Mouse (Mus musculus): ENCODE results near the gene Arnt2.
A peak's percentile ranks its signal among the peaks of the same experiment; 100 is the strongest.

Arnt2 gene

GRCm38 (mm10) chr7:84409896-84410521 lies at the start of gene Arnt2:
Arnt2 (minus strand) TSS chr7:84410176.
- DNase-seq (ENCODE audit: extremely low spot score, low spot score), result peak; percentile 85

GRCm38 (mm10) chr7:84451681-84452080 lies 41.7 kb upstream of the Arnt2 start:
- no peak for DNase-seq (ENCODE audit: extremely low spot score, low spot score)

DNA sequence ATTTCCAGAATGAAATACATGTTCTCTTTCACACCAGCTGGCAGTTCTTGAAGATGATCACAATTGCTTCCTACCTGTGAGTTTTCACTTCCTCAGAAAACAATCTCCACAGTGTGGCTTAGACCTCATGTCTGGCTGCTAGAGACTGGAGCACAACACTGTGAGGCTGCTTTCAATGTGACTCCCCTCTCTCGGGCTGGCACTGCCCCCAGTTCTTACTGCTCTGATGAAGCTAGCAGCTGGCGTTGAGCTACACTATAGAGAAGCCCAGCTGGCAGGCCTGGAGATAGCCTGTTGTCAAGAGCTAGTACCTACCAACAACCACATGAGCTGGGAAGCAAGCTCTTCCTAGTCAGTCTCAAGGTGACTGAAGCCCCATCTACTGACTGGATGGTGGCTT lies 39.1 kb upstream of the Arnt2 start:
- DNase-seq (ENCODE audit: extremely low spot score, low spot score), result no peak

GRCm38 (mm10) chr7:84448512-84448911 lies 38.5 kb upstream of the Arnt2 start:
- no peak for DNase-seq (ENCODE audit: extremely low spot score, low spot score)

GRCm38 (mm10) chr7:84447740-84448435 lies 37.9 kb upstream of the Arnt2 start:
- DNase-seq (ENCODE audit: extremely low spot score, low spot score), result no peak

DNA sequence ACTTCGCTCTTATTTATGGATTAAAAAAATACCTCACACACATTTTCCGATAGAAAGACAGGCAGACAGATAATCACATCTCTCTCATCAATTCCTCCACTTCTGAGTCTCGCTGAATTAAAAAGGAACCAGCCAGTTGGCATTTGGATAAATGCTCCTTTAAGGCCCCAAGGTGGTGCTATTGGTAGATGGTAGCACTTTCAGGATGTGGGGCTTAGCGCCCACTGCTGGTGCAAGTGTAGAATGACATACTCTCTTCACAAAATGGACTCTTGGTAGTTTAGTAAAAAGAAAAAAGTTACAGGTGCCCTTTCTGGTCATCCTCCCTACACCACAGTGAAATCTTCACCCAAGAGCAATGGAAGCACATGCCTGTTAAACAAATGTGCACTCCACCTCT lies 37.1 kb upstream of the Arnt2 start:
- peak; percentile 43 for DNase-seq (ENCODE audit: extremely low spot score, low spot score)

DNA sequence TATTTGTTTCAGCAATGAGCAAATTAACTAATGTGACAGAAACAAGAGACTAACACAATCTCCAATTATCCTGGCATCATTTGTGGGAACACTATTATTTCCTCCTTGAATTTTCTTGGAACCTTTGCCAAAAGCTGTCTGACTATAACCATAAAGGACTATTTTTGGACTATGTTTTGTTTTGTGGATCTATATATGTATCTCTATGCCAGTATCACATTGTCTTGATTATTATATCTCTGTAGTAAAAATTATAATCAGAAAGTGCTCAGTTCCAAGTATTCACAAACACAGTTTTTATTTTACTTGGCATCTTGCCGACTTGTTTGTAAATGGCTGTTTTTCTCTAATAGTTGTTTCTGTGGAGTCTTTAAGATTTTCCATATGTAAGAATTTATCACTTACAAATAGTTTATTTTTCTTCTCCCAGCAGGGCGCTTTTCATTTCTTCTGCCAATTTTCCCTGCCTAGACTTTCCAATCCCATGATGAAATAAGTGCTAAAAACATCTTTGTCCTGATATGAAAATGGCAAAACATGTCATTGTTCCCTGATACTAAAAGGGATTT lies 32.5 kb upstream of the Arnt2 start:
- DNase-seq (ENCODE audit: extremely low spot score, low spot score), result no peak

DNA sequence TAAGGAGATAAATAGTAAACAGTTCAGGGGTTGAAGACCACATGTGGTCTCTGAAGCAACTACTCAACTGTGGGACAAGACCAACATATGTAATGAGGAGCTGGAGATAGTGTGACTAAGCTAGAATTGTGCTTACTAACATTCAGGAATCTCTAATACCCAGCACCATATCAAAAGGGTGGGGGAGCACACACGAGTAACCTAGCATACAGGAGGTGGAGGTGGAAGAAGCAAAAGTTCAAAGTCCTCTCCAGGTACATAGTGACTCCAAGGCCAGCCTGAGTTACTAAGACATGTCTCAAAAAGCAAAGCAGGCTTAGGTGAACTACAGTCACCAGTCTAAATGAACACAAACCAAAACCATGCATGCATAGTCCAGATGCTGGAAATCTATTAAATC lies 29.6 kb upstream of the Arnt2 start:
- no peak for DNase-seq (ENCODE audit: extremely low spot score, low spot score)

- DNase-seq (ENCODE audit: extremely low spot score, low spot score), result no peak
These were observed 24.9 kb upstream of the Arnt2 start for GRCm38 (mm10) chr7:84434901-84435300.

GRCm38 (mm10) chr7:84432151-84432550 lies 22.2 kb upstream of the Arnt2 start:
- no peak for DNase-seq (ENCODE audit: extremely low spot score, low spot score)

GRCm38 (mm10) chr7:84427221-84427620 lies 17.2 kb upstream of the Arnt2 start:
- no peak for DNase-seq (ENCODE audit: extremely low spot score, low spot score)

DNA sequence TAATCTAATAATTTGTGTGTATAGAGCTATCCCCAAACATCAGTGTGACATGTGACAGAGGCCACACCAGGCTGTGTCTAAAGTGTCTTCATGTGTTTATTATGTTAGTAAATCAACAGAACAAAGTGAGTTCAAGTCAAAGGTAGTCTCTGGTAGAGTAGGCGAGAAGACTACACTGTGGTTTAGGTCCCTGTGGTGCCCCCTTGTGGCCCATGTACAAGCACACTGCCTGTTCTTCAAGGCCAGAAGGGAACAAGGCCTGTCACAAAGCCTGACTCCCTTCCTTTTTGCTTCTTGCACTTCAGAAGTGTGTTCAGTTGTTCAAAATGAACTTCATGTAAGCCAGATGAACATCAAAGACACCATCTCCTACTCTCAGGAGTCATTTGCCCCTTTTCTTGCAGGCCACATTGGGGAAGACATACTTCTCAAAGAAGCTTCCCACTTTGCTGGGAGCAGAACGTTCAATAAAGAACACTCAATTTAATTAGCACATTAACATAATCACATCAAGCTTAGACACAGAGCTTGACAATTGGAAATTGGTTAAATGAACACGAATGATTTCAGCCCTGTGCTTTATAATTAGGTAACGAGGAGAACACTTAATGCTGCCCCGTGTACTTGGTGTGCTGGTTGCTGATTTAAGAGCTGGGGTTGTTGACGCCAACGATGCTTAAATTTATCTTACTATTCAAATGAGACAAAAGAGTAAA lies 14.9 kb upstream of the Arnt2 start:
- peak; percentile 16 for DNase-seq (ENCODE audit: extremely low spot score, low spot score)

DNA sequence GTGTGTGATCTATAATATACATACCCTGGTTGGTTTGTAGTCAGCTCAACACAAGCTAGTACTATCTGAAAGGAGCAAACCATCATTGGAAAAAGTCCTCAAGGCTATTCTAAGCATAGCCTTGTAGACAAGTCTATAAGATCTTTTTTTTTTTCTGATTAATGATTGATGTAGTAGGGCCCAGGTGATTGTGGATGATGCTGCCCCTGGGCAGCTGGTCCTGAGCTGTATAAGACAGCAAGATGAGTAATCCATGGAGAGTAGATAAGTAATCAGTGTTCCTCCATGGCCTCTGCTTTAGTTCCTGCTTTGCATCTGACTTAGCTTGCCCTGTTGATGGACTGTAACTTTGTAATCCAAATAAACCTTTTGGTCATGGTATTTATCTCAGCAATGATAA lies 11.8 kb upstream of the Arnt2 start:
- no peak for DNase-seq (ENCODE audit: extremely low spot score, low spot score)

GRCm38 (mm10) chr7:84421291-84421665 lies 11.3 kb upstream of the Arnt2 start:
- DNase-seq (ENCODE audit: extremely low spot score, low spot score), result no peak

- no peak for DNase-seq (ENCODE audit: extremely low spot score, low spot score)
These were observed 10.8 kb upstream of the Arnt2 start for GRCm38 (mm10) chr7:84420581-84421290.

DNA sequence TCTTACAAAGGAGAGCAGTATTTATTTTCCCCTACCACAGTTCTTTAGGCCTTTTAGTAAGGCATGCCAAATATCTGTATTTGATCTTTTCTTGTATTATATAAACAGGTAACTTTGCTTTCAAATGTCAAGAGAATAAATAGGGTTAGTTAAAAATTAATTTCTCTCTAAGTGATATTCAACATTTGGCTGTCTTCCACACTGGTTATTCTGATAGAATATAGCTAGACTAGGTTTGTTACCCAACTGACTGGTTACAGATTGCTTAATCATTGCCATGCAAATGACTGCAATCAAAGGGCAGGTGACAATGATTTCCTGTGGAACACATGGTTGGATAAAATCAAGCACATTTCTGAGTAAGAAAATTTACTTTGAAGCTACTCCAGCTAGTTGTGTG lies 7.5 kb upstream of the Arnt2 start:
- no peak for DNase-seq (ENCODE audit: extremely low spot score, low spot score)

DNA sequence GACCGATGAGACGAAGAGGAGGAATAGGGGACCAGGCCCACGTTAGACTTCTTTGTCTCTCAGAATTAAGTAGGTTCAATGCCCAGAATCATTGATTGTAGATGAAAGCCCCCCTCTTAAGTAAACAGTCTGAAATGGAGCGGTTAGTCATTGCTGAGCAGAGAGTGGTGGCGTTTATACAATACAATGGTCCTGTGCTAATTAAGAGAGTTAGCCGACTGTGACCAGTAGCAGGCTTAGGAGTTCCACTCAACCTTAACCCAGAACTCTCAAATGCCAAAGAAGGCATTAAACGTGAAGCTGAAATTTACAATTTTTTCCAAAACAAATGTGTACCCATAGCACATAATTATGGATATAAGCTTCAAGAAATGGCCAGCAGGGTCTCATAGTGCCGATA lies 2.6 kb upstream of the Arnt2 start:
- DNase-seq (ENCODE audit: extremely low spot score, low spot score), result no peak

GRCm38 (mm10) chr7:84409241-84409895 lies 608 bp downstream of the Arnt2 start:
- DNase-seq (ENCODE audit: extremely low spot score, low spot score), result peak; percentile 78

GRCm38 (mm10) chr7:84408282-84408681 lies 1.7 kb downstream of the Arnt2 start:
- no peak for DNase-seq (ENCODE audit: extremely low spot score, low spot score)

- no peak for DNase-seq (ENCODE audit: extremely low spot score, low spot score)
These were observed 6.6 kb downstream of the Arnt2 start for GRCm38 (mm10) chr7:84403371-84403770.

Data from neural tube, embryonic 10.5 days (tissue).